Mouse (Mus musculus) heart, postnatal 0 days (tissue): ENCODE measurements around the gene Eef1akmt1. TPM values are rescaled to one million over a fixed set of nuclear protein-coding genes. Genes with fewer than 3 reads are reported as not detected.

Experiments used
- ATAC-seq: fragments of 200-750 bp; cut with Nextera tagmentation; 2 replicates; pipeline ENCODE4 v1.8.0; 2017; ENCODE audit warnings: low read depth, moderate number of reproducible peaks, moderate library complexity; ENCODE audit not compliant: insufficient read depth
- DNase-seq: peaks from one replicate; pipeline ENCODE4 v3.0.0-alpha.2; 2016; ENCODE audit warnings: low spot score
- H3K27ac ChIP-seq: fragments of 300-500 bp; sonication (generic); 2 replicates; pipeline ENCODE4 v1.5.1; 2014; ENCODE audit warnings: low read depth, mild to moderate bottlenecking
- H3K27me3 ChIP-seq: fragments of 300-500 bp; sonication (generic); 2 replicates; pipeline ENCODE4 v1.6.1; 2014; ENCODE audit warnings: low read length, mixed read lengths; ENCODE audit not compliant: control insufficient read depth, insufficient read depth
- H3K36me3 ChIP-seq: fragments of 300-500 bp; sonication (generic); replicated peaks from 2 replicates; pipeline ENCODE4 v1.6.1; 2014; ENCODE audit warnings: low read length, mixed read lengths; ENCODE audit not compliant: control insufficient read depth, insufficient read depth
- H3K4me1 ChIP-seq: fragments of 300-500 bp; sonication (generic); 2 replicates; pipeline ENCODE4 v1.6.1; 2014; ENCODE audit warnings: antibody characterized with exemption; ENCODE audit not compliant: control insufficient read depth, insufficient read depth
- H3K4me2 ChIP-seq: fragments of 300-500 bp; sonication (generic); 2 replicates; pipeline ENCODE4 v1.6.1; 2014; ENCODE audit warnings: low read depth, mild to moderate bottlenecking, low read length, moderate library complexity
- H3K4me3 ChIP-seq: fragments of 300-500 bp; sonication (generic); 2 replicates; pipeline ENCODE4 v1.5.1; 2014; ENCODE audit warnings: low read depth, low read length
- H3K9ac ChIP-seq: fragments of 300-500 bp; sonication (generic); replicated peaks from 2 replicates; pipeline ENCODE4 v1.6.1; 2014; ENCODE audit warnings: low read depth, low read length, mixed read lengths
- H3K9me3 ChIP-seq: fragments of 300-500 bp; sonication (generic); replicated peaks from 2 replicates; pipeline ENCODE4 v1.6.1; 2016; ENCODE audit warnings: low read length; ENCODE audit not compliant: control insufficient read depth
- CTCF ChIP-seq: IDR thresholded peaks from 2 replicates; pipeline ENCODE4 v1.5.1; 2016; ENCODE audit warnings: antibody characterized with exemption, control low read depth, low read depth
- EP300 ChIP-seq: IDR thresholded peaks from 2 replicates; pipeline ENCODE4 v1.6.1; 2016; ENCODE audit warnings: antibody characterized with exemption, low read depth
- WGBS: fragments of 180-500 bp; shearing (Covaris S2); extraction: QIAGEN DNeasy Blood & Tissue Kit; methylation state at CpG from one replicate; pipeline ENCODE4 v1.1.7; 2014; 5-methylcytosine and 5-hydroxymethylcytosine counted together
- polyA plus RNA-seq: library from polyadenylated mRNA; unstranded; fragments of >200 nt; fragmentation: Nextera tagmentation; extraction: Ambion mirVana; gene quantifications from 2 replicates; pipeline ENCODE4 v1.2.1, GENCODE M21; 2015
- total RNA-seq: library from RNA; depleted of rRNA; stranded (reverse); fragments of >200 nt; gene quantifications from 2 replicates; pipeline ENCODE4 v1.2.3, GENCODE M21; 2014; ENCODE audit warnings: low replicate concordance

Gene Eef1akmt1
- total and polyA plus RNA-seq, 2 experiments from 2014 or later = 21.4 to 79.3 TPM

- H3K9ac ChIP-seq = no peak overlapping the region
- no peaks in the 10 kb centered on the region for H3K27me3 ChIP-seq
- H3K4me2 ChIP-seq = no peak overlapping the region
- no peaks in the 10 kb centered on the region for H3K4me1 ChIP-seq
- no peak overlapping the region for H3K27ac ChIP-seq
- H3K9me3 ChIP-seq = no peaks in the 10 kb centered on the region
- ATAC-seq = no peak
- H3K36me3 ChIP-seq = peaks cover 6% of the 10 kb centered on the region; the same call in 1 of the 2 replicates
- DNase-seq = no peak
- TF ChIP-seq CTCF (no peak), EP300 (no peak)
- WGBS = 89% methylated on average over 1 of the region's 1 CpGs
- H3K4me3 ChIP-seq = no peak overlapping the region
These were observed 14.5 kb downstream of the Eef1akmt1 start for GRCm38 (mm10) chr14:57556922-57557321.

- TF ChIP-seq CTCF = no peak
- TF ChIP-seq EP300 = no peak
- DNase-seq (no peak), ATAC-seq (no peak)
- no peak overlapping the region for H3K4me2 ChIP-seq
- 0 out of 2 replicates have a peak, but pooled peaks cover 6% of the 10 kb centered on the region for H3K36me3 ChIP-seq
- no peaks in the 10 kb centered on the region for H3K9me3 ChIP-seq
- no peaks in the 10 kb centered on the region for H3K4me1 ChIP-seq
- 84% methylated on average over 7 of the region's 7 CpGs for WGBS
- no peak overlapping the region for H3K27ac ChIP-seq
- H3K9ac ChIP-seq = no peak overlapping the region
- no peaks in the 10 kb centered on the region for H3K27me3 ChIP-seq
- H3K4me3 ChIP-seq = no peak overlapping the region
These were observed 15.8 kb downstream of the Eef1akmt1 start for GRCm38 (mm10) chr14:57555471-57556070.

- 91% methylated on average over 5 of the region's 5 CpGs for WGBS
- Histone ChIP-seq H3K27me3 (no peaks in the 10 kb centered on the region), H3K4me3 (no peak overlapping the region), H3K4me2 (no peak overlapping the region), H3K27ac (no peak overlapping the region), H3K9ac (no peak overlapping the region), H3K4me1 (no peaks in the 10 kb centered on the region), H3K9me3 (no peaks in the 10 kb centered on the region), H3K36me3 (peaks cover 12% of the 10 kb centered on the region)
- TF ChIP-seq EP300 (no peak), CTCF (no peak)
- DNase-seq (no peak), ATAC-seq (no peak)
These were observed 17.0 kb downstream of the Eef1akmt1 start for GRCm38 (mm10) chr14:57554434-57554833.

GRCm38 (mm10) chr14:57552945-57553344, 18.5 kb downstream of the Eef1akmt1 start:
- no peak for TF ChIP-seq CTCF
- TF ChIP-seq EP300 = no peak
- Histone ChIP-seq H3K4me1 (no peaks in the 10 kb centered on the region), H3K9me3 (no peaks in the 10 kb centered on the region), H3K27me3 (no peaks in the 10 kb centered on the region), H3K36me3 (peaks cover 19% of the 10 kb centered on the region), H3K4me3 (no peak overlapping the region), H3K27ac (no peak overlapping the region), H3K9ac (no peak overlapping the region), H3K4me2 (no peak overlapping the region)
- ATAC-seq (no peak), DNase-seq (no peak)

GRCm38 (mm10) chr14:57547062-57547461, 24.4 kb downstream of the Eef1akmt1 start:
- ATAC-seq = no peak
- TF ChIP-seq EP300 (no peak), CTCF (no peak)
- 81% methylated on average over 5 of the region's 5 CpGs for WGBS

GRCm38 (mm10) chr14:57546557-57547021, 24.8 kb downstream of the Eef1akmt1 start:
- 23% methylated on average over 13 of the region's 13 CpGs for WGBS
- Histone ChIP-seq H3K9me3 (no peaks in the 10 kb centered on the region), H3K36me3 (peaks cover 13% of the 10 kb centered on the region), H3K4me2 (no peak overlapping the region), H3K27me3 (no peaks in the 10 kb centered on the region), H3K27ac (no peak overlapping the region), H3K4me3 (no peak overlapping the region), H3K9ac (no peak overlapping the region), H3K4me1 (peaks cover 5% of the 10 kb centered on the region; the same call in 1 of the 2 replicates)
- peak; percentile 51; the same call in 1 of the 2 replicates for ATAC-seq
- no peak for TF ChIP-seq CTCF
- no peak for TF ChIP-seq EP300
- no peak for DNase-seq

More at GRCm38 (mm10) chr14:57547062-57547461, 24.4 kb downstream of the Eef1akmt1 start:
- Histone ChIP-seq H3K27ac (no peak overlapping the region), H3K9me3 (no peaks in the 10 kb centered on the region), H3K27me3 (no peaks in the 10 kb centered on the region), H3K4me3 (no peak overlapping the region), H3K9ac (no peak overlapping the region), H3K4me2 (no peak overlapping the region), H3K4me1 (peaks cover 5% of the 10 kb centered on the region; the same call in 1 of the 2 replicates), H3K36me3 (peaks cover 13% of the 10 kb centered on the region)
- no peak for DNase-seq
